9 mouse cellular contexts compared by ENCODE assay signal in the genomic region with DNA sequence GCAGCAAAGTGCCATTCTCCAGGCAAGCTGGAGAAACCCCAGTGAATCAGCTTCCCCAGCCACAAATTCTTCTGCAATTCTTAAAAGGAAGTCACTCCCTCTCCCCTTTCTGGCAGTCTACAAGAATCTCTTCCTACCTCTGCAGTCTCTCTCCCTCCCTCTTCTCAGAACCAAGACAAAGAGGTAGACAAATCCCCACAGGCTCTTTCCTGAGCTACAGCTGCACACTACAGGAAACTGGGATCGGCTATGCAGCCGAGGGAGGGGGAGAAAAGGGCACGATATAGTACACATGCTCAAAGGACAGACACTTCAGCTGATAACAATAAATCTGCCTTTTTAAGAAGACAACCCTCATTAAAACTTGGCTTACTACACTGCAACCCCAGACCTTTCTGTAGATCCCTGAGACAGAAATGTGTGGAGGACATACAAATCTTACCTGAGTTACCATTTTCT.
DNase-seq lines count a peak whose midpoint lies in the region; ATAC-seq and TF ChIP-seq lines count a peak whose summit lies in the region.
"Had no signal": no experiment of that assay in that cellular context is flagged by ENCODE, and none has a peak within 500 bp of the region (broad histone marks: within the 10 kb centered on the region; RNA-seq: fewer than 3 reads in every experiment).

No protein-coding gene starts in this region.

- peaks cover 7% of the 10 kb centered on the region for H3K36me3 ChIP-seq in heart, adult 2 months (ENCODE audit: control insufficient read depth, insufficient read depth, low read length)
- H3K36me3 ChIP-seq in kidney, embryonic 16.5 days (ENCODE audit: insufficient read depth, low read length): no peaks in the 10 kb centered on the region
- no peaks in the 10 kb centered on the region for H3K36me3 ChIP-seq in midbrain, embryonic 14.5 days (ENCODE audit: control insufficient read depth, insufficient read depth, low read length)

- H3K27ac ChIP-seq in heart, adult 2 months: peak overlapping the region; percentile 84
- H3K27ac ChIP-seq in kidney, embryonic 16.5 days (ENCODE audit: low read length): peak overlapping the region; percentile 92
- peak overlapping the region; percentile 97 for H3K27ac ChIP-seq in midbrain, embryonic 14.5 days (replicated peaks; ENCODE audit: low read depth, low read length)

- TF ChIP-seq EP300 in heart, adult 2 months (IDR thresholded peaks at IDR 0.05; ENCODE audit: insufficient read depth, low read depth, low read length): no peak

- H3K79me2 ChIP-seq in heart, adult 2 months (replicated peaks; ENCODE audit: control insufficient read depth, insufficient read depth, low read length): peaks cover 2% of the 10 kb centered on the region; the same call in 1 of the 2 replicates

- peak; percentile 93 for DNase-seq in heart, adult 11 months
- no peak for DNase-seq in heart, postnatal 25 days (ENCODE audit: low spot score)
- peak; percentile 43 to 50 for DNase-seq in adrenal gland, postnatal 36 days
- peak; percentile 35 to 37 for DNase-seq in heart, adult 2 months
- peak; percentile 80 for DNase-seq in midbrain, embryonic 14.5 days
- DNase-seq in natural killer cell, adult 2 months (ENCODE audit: low spot score in 2 of 2): no peak
- DNase-seq in urinary bladder, postnatal 14 days (ENCODE audit: low spot score): no peak

- intact Hi-C loops in heart, postnatal 25 days (cut with DNase I): no loop called here
- intact Hi-C loops in heart, adult 2 months (cut with DNase I): loop anchor here (5.0 kb wide), 2 partner anchors 49 to 204 kb away; no protein-coding TSS in a partner anchor

- H3K4me1 ChIP-seq in heart, adult 2 months (ENCODE audit: control insufficient read depth, insufficient read depth, low read length): peaks cover 18% of the 10 kb centered on the region
- H3K4me1 ChIP-seq in kidney, embryonic 16.5 days (ENCODE audit: insufficient read depth, low read length): peaks cover 52% of the 10 kb centered on the region
- peaks cover 39% of the 10 kb centered on the region for H3K4me1 ChIP-seq in midbrain, embryonic 14.5 days (ENCODE audit: control insufficient read depth, insufficient read depth, low read length)

- H3K27me3 ChIP-seq in heart, adult 2 months (ENCODE audit: control insufficient read depth, insufficient read depth, low read length): no peaks in the 10 kb centered on the region
- H3K27me3 ChIP-seq in kidney, embryonic 16.5 days (ENCODE audit: insufficient read depth, low read length): no peaks in the 10 kb centered on the region
- H3K27me3 ChIP-seq in midbrain, embryonic 14.5 days (ENCODE audit: control insufficient read depth, insufficient read depth, low read length): no peaks in the 10 kb centered on the region

- WGBS in heart, adult 2 months: 0% methylated on average over 3 of the region's 3 CpGs
- 0% methylated on average over 3 of the region's 3 CpGs for WGBS in kidney, embryonic 16.5 days
- WGBS in midbrain, embryonic 14.5 days: 0% methylated on average over 3 of the region's 3 CpGs

- ATAC-seq in kidney, embryonic 16.5 days (ENCODE audit: low FRiP score, low TSS enrichment): peak; percentile 78
- peak; percentile 74 for ATAC-seq in midbrain, embryonic 14.5 days (ENCODE audit: low FRiP score, low TSS enrichment)

- peak overlapping the region; percentile 53 for H3K4me3 ChIP-seq in heart, adult 2 months
- H3K4me3 ChIP-seq in kidney, embryonic 16.5 days (ENCODE audit: low read length): peak overlapping the region; percentile 59
- H3K4me3 ChIP-seq in midbrain, embryonic 14.5 days (replicated peaks; ENCODE audit: low read depth, low read length): peak overlapping the region; percentile 73

- H3K9me3 ChIP-seq in kidney, embryonic 16.5 days (ENCODE audit: low read length): no peaks in the 10 kb centered on the region
- no peaks in the 10 kb centered on the region for H3K9me3 ChIP-seq in midbrain, embryonic 14.5 days (ENCODE audit: control insufficient read depth, low read length)
- H3K9me3 ChIP-seq: megakaryocyte, embryonic 14.5 days had no signal

- no peak for TF ChIP-seq CTCF in heart, adult 2 months (IDR thresholded peaks at IDR 0.05)

- no peak for TF ChIP-seq POLR2A in heart, adult 2 months (IDR thresholded peaks at IDR 0.05; ENCODE audit: insufficient read depth, low read depth, low read length)

- peak overlapping the region; percentile 52 for H3K9ac ChIP-seq in heart, adult 2 months (ENCODE audit: low read depth, low read length)
- H3K9ac ChIP-seq in kidney, embryonic 16.5 days (replicated peaks; ENCODE audit: low read length): peak overlapping the region; percentile 77
- peak overlapping the region; percentile 96 for H3K9ac ChIP-seq in midbrain, embryonic 14.5 days (replicated peaks; ENCODE audit: low read length)

- H3K4me2 ChIP-seq in kidney, embryonic 16.5 days (replicated peaks; ENCODE audit: low read depth, low read length): peak overlapping the region; percentile 61
- peak overlapping the region; percentile 96 for H3K4me2 ChIP-seq in midbrain, embryonic 14.5 days (ENCODE audit: low read length)

Comparison
In these comparisons a context has a peak if more than half of its experiments do, and no peak if none do; other contexts are left out.
1. DNase-seq: peak in heart, adult 11 months (single experiment), adrenal gland, postnatal 36 days (2 of 2), heart, adult 2 months (2 of 2) and midbrain, embryonic 14.5 days (single experiment); none in heart, postnatal 25 days (single experiment), natural killer cell, adult 2 months (0 of 2) and urinary bladder, postnatal 14 days (single experiment).
2. Peak in every context shown above with its lines, with median percentiles within 50 percentile points of each other: H3K27ac ChIP-seq, H3K4me3 ChIP-seq and H3K9ac ChIP-seq.